Mouse (Mus musculus) 3T3-L1 (cell line): ENCODE measurements around the gene Carmil1.

Experiments
- DNase-seq: peaks from one replicate; pipeline ENCODE4 v3.0.0-alpha.2; 2015; ENCODE audit warnings: low read depth, low spot score

The Carmil1 gene

GRCm38 (mm10) chr13:24104611-24105339 lies 175.8 kb downstream of the Carmil1 start:
- DNase-seq, result peak; percentile 16

DNA sequence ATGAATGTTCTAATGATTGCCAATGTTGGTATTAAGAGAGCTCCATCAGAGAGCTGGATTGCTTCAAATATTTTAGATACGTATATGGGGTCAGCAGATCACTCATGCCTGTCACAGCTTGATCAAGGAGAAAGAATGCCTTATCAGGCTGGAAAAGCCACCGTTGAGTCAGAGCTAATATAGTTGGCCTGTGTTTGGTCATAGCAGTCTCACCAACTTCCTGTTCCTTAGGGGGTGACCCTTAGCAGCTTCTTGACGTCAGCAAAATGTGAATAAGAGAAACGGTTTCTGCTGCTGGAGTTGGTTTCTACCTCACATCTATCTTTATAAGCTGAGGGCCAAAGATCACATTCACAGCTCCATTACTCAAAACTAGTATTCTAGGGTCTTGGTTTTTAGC lies 176.6 kb downstream of the Carmil1 start:
- peak; percentile 13 for DNase-seq

- no peak for DNase-seq
These were observed 177.4 kb downstream of the Carmil1 start for GRCm38 (mm10) chr13:24103152-24103551.

DNA sequence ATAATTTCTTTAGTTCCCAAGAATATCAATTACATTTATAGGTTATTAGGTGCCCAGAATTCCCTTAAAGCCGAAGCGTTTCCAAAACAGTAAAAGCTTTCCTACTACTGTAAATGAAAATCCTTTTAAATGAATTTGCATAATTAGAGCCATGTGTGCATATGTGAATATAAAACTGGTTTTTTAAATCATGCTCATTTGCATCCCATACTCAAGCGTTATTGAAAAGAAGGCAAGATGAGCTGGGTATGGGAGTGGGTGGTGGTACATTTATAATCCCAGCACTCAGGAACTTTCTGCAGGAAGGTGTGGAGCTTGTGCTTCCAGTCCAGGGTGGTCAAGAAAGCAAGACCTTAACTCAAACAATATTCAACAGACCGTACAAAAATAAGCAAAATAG lies 178.3 kb downstream of the Carmil1 start:
- no peak for DNase-seq

- no peak for DNase-seq
These were observed 179.2 kb downstream of the Carmil1 start for GRCm38 (mm10) chr13:24101157-24102130.

DNA sequence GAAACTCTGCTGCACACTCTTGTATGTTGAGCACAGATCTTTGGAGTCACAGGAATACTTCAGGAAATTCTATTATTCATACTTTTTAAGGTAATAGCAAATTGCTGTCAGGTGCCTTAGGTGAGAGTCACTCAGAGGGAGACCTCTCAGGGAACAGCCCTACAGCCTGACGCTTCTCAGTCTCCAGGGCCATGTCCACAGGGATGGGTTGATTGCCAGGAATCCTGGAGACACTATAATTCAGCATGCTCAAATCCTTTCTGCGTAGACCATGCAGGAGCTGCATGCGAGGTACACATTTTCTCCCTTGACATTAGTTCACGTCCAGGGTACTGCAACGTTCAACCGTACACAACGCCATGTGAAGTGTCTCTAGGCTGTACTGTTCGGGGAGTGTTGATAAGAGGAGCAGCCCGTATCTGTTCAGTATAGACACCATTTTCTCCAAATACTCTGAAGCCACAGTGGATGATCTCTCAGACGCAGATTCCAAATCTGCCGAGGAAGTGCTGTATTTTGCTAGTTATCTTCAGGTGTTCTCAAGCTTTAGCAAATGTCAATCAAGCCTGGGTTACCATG lies 180.0 kb downstream of the Carmil1 start:
- DNase-seq, result no peak

- DNase-seq, result no peak
These were observed 184.0 kb downstream of the Carmil1 start for GRCm38 (mm10) chr13:24096573-24096972.

DNA sequence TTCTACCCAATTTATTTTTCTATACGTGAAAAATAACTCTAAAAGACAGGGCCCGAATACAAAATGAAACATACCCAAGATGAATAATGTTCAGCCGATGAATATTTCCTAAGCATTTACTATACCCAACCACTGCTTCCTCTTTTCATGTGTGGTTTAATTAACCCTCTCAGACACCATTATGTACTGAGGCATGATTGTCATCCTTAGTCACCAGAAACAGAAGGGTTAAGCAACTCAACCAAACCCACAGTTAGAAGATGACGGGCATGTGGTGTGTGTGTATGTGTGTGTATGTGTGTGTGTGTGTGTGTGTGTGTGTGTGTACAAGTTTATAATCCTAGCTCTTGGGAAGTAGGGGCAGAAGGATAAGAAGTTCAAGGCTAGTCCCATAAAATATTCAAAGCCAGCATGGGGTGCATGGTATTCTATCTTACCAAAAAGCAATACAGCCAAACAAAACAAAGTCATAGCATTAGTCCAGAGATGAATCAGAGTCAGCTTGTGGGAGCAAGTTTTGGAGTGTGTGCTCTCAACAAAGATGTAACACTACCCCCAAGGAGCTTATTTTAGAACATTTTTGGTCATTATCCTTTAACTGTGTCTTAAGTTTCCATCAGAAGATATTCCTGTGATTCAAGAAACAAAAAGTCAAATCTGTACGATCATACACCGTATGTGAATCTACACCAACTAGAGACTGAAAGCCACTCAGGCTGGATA lies 185.6 kb downstream of the Carmil1 start:
- DNase-seq, result no peak

GRCm38 (mm10) chr13:24093108-24093507 lies 187.5 kb downstream of the Carmil1 start:
- DNase-seq, result no peak

DNA sequence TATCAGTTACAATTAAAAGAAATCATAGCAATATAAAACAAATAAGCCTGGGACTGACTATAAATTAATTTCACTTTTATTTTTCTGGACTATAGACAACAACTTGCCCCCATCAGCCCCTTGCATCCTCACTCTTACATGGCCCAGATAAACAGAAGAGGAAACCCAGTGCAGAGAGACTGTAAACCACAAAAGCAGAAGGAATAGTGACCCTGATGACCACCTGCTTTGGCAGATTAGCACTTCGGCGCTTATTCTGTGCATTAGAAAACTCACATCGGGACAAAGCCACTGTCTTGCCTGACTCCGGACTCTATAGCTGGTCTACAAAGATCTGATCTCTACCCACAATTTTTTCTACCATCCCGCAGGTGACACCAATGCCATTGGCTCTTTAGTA lies 188.5 kb downstream of the Carmil1 start:
- no peak for DNase-seq

DNA sequence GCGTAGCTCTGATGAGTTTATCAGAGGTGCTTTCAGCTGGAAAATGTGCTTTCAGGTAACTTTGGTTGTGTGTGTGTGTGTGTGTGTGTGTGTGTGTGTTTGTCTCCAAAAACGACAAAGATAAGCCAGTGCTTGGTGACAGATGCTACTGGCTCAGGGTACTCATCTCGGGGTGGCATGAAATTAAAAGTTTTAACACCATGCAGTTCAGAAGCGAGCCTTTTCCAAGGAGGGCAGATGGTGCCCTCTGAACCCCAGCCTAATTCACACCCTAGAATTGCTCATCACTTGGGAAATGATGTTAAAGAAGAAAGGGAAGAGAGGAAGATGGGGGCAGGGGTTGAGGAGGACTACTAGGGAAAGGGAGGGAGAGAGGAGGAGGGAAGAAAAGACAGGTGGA lies 198.4 kb downstream of the Carmil1 start:
- no peak for DNase-seq

DNA sequence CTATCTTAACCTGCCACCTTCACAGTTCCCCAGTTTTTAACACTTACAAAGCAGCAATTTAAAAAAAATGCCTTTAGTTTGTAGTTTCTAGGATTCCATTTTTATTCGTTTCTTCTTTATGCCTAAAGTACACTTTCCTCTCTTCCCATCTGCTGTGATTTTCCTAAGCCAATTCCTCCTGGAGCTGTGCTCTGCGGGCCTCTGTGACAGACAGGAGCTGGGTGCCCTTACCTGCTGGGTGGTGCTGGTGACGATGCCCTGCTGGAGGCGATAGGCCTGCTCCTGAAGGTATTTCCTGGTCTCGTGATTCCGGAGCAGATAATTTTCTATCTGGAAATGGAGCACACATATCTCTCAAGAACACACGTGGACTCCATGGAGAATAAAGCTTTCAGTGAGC lies 198.9 kb downstream of the Carmil1 start:
- no peak for DNase-seq

DNA sequence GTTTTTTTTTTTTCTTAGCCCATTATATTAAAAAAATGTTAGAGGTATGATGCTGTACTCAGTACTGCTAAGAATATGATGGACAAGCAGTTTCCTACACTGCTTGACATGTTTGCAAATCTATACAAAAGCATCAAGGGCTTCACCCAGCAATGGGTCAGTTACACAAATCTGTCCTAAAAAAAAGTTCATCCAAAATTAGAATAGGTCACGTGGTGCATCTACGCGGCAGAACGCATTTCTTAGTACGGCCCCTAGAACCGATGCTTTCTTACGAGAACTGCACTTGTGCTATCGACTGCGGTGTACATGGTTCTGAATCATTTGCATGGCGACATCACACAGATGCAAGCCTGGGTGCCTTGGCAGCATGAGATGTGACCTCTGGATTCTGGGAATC lies 208.0 kb downstream of the Carmil1 start:
- DNase-seq, result no peak

DNA sequence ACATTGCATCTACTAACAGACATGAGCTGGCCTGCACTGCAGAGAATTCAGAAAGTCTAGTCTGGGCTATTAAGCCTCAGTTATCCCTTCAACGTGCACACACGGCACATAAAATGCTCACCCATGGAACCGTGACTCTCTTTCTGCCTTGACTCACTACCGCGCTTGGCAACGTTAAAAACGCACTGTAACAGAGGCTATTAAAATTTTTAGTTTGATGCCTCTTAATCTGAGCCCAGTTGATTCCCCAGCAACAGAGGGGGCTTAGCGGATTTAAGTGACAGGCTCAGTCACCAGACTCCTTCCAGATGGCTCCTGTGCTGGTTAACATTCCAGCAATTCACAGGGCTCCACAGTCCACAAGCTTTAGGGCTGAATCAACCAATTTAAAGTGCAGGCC lies 213.0 kb downstream of the Carmil1 start:
- DNase-seq, result no peak

- DNase-seq, result no peak
These were observed 215.1 kb downstream of the Carmil1 start for GRCm38 (mm10) chr13:24065536-24065935.

- no peak for DNase-seq
These were observed 217.8 kb downstream of the Carmil1 start for GRCm38 (mm10) chr13:24062770-24063169.

DNA sequence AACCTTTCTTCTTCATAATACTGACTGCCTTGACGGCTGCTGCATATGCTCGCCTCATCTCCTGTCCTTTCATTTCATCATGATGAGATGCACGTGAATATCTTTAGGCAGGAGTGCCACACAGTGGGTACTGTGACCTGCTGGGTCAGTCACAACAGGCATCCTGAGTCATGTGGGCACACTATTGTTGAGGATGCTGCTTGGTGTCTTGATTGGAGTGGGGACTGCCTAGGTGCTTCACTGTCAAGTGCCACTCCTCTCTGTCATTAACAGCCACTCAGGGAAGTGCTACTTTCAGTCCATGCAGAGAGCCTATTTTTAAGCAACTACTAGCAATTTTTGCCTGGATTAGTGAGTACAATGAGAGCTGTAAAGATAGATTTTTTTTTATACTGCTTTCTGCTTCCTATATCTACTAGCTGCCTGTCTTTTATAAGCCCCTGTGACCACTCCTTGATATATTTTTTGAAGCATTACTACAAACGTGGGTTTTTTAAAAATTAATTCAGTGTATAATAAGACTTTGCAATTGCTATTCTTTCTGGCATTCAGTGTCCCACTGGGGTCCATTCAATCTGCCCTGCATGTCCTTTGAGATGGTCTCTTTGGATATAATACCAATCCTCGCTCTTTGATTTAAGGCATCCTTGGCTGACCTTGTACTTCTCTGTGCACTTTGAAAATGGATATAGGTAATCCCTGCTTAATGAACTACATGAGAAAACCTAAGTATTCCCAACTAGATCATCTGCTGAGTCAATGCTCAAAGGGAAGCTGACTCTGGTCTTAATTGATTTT lies 225.3 kb downstream of the Carmil1 start:
- no peak for DNase-seq

- DNase-seq, result peak; percentile 30
These were observed 229.1 kb downstream of the Carmil1 start for GRCm38 (mm10) chr13:24051496-24051895.

DNA sequence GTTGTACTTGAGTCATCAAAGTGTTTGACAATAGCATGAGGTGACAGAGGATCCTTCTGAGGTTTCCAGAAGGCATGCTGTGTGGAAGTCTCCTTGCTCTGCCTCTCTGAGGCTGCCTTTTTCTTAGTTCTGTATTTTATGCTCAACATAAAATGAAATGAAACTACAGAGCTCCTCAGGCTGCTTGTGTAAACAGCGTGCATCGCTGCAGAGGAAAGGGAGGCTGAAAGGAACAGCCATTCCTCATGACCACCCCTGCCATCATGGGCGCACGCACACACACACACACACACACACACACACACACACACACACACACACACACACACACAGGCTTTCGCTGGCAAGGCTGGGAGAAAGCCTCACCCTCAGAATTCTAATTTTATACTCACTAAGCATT lies 230.3 kb downstream of the Carmil1 start:
- DNase-seq, result no peak

DNA sequence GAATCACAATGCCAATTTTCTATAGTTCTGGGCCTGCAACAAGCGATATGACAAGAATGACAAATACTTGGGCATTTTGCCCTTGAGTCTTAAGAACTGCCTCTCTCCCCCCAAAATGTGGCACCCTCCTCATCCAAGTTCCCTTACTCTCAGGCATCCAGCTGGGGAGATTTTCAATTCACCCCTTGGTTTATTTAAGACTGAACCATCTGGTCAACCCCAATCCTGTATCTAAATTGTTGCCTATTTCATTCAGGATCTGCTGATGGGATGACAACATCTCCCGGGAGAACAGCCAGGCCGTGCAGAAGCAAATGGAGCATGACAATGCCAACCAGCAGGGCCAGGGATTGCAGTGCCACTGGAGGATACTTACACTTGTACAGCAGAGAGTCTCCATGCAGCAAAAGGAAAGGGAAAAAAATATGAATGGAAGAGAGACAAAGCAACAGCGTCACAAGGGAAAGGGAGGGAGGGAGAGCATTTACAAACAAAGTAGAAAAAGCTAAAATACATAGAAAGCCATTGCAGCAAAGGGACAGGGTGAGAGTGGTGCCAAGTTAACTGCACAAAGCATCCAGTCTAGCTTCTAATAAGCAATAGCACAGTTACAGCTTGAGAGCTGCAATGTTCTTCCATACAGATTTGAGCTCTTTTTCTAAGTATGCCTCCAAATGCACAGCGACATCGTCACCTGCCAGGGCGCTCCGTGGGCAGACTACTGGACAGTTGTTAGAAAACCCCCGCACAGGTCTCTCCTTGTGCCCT lies 231.1 kb downstream of the Carmil1 start:
- DNase-seq, result no peak
